Mouse (Mus musculus): Measurements from ENCODE around the gene Ppp2r2d.

The Ppp2r2d gene

GRCm38 (mm10) chr7:138928456-138928855 lies 82.6 kb downstream of the Ppp2r2d start:
- DNase-seq, result no peak
